Mouse (Mus musculus) midbrain, embryonic 10.5 days (tissue): ENCODE measurements around the gene Gm44965. TPM values are rescaled to one million over a fixed set of nuclear protein-coding genes. Genes with fewer than 3 reads are reported as not detected.
A peak's percentile ranks its signal among the peaks of the same experiment; 100 is the strongest.

Experiments
- DNase-seq: peaks from one replicate; pipeline ENCODE4 v3.0.0-alpha.2; 2017; ENCODE audit warnings: low spot score
- H3K27ac ChIP-seq: fragments of 300-500 bp; sonication (generic); replicated peaks from 2 replicates; pipeline ENCODE4 v1.5.1; 2016; ENCODE audit warnings: mild to moderate bottlenecking
- H3K27me3 ChIP-seq: fragments of 300-500 bp; sonication (generic); 2 replicates; pipeline ENCODE4 v1.6.1; 2016; ENCODE audit warnings: low read depth, mild to moderate bottlenecking; ENCODE audit not compliant: poor library complexity, severe bottlenecking
- H3K36me3 ChIP-seq: fragments of 300-500 bp; sonication (generic); 2 replicates; pipeline ENCODE4 v1.6.1; 2016; ENCODE audit warnings: mild to moderate bottlenecking, moderate library complexity
- H3K4me1 ChIP-seq: fragments of 300-500 bp; sonication (generic); 2 replicates; pipeline ENCODE4 v1.6.1; 2016
- H3K4me3 ChIP-seq: fragments of 300-500 bp; sonication (generic); 2 replicates; pipeline ENCODE4 v1.5.1; 2016; ENCODE audit warnings: mild to moderate bottlenecking, moderate library complexity
- H3K9me3 ChIP-seq: fragments of 300-500 bp; sonication (generic); replicated peaks from 2 replicates; pipeline ENCODE4 v1.6.1; 2016; ENCODE audit warnings: mild to moderate bottlenecking
- WGBS: fragments of 180-500 bp; shearing (Covaris S2); methylation state at CpG from one replicate; pipeline ENCODE4 v1.1.7; 2016; 5-methylcytosine and 5-hydroxymethylcytosine counted together
- polyA plus RNA-seq: library from polyadenylated mRNA; unstranded; fragments of >200 nt; fragmentation: Nextera tagmentation; extraction: Ambion mirVana; gene quantifications from 2 replicates; pipeline ENCODE4 v1.2.1, GENCODE M21; 2016

The Gm44965 gene
- polyA plus RNA-seq, result 0.39 and 0.50 TPM in 2 replicates

GRCm38 (mm10) chr6:48593158-48594042 is at the start of gene Gm44965, which contains the start of gene Repin1:
TSS of gene Gm44965 (plus strand) at chr6:48593941.
TSS of gene Repin1 (plus strand) at chr6:48593883.
- Histone ChIP-seq H3K27me3 (no peaks in the 10 kb centered on the region), H3K27ac (peak within 1 kb of the TSS; percentile 98), H3K36me3 (peaks cover 33% of the 10 kb centered on the region), H3K4me3 (peak within 1 kb of the TSS; percentile 94), H3K9me3 (peaks cover 21% of the 10 kb centered on the region), H3K4me1 (peaks cover 24% of the 10 kb centered on the region)
- 6% methylated on average over 45 of the region's 45 CpGs for WGBS
- peak; percentile 95 for DNase-seq

- no peaks in the 10 kb centered on the region for H3K9me3 ChIP-seq
- no peak for DNase-seq
- H3K27ac ChIP-seq, result no peak overlapping the region
- H3K27me3 ChIP-seq, result no peaks in the 10 kb centered on the region
- 85% methylated on average over 5 of the region's 5 CpGs for WGBS
- no peaks in the 10 kb centered on the region for H3K4me1 ChIP-seq
- H3K36me3 ChIP-seq, result peaks cover 23% of the 10 kb centered on the region
- no peak overlapping the region for H3K4me3 ChIP-seq
Measured at GRCm38 (mm10) chr6:48545251-48545650, 48.5 kb upstream of the Gm44965 start.

GRCm38 (mm10) chr6:48546271-48546670 is 47.5 kb upstream of the Gm44965 start:
- Histone ChIP-seq H3K36me3 (peaks cover 13% of the 10 kb centered on the region), H3K9me3 (no peaks in the 10 kb centered on the region), H3K27me3 (no peaks in the 10 kb centered on the region), H3K4me1 (no peaks in the 10 kb centered on the region), H3K27ac (no peak overlapping the region), H3K4me3 (no peak overlapping the region)
- WGBS, result 58% methylated on average over 1 of the region's 1 CpGs
- DNase-seq, result peak; percentile 44

DNA sequence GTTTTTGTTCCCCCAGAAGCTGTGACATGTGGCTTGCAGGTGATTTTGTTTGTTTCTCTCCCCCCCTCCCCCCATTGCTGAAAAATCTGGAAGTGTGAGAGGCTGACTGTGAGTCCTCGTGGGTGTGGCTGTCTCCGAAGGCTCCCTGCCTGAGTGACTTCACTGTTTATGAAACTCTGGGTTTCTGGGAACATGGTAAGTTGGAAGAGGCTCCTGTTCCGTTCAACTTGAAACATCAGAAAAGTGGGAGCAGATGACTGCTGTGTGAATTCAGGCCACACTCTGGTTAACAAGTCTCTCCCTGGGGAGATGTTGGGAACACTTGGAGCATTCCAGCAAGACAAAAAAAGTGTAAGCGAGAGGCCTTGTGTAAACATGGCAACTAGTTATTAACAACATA is 46.9 kb upstream of the Gm44965 start:
- Histone ChIP-seq H3K27me3 (no peaks in the 10 kb centered on the region), H3K9me3 (no peaks in the 10 kb centered on the region), H3K27ac (no peak overlapping the region), H3K4me3 (no peak overlapping the region), H3K4me1 (no peaks in the 10 kb centered on the region), H3K36me3 (peaks cover 7% of the 10 kb centered on the region)
- WGBS, result 78% methylated on average over 4 of the region's 4 CpGs
- no peak for DNase-seq

DNA sequence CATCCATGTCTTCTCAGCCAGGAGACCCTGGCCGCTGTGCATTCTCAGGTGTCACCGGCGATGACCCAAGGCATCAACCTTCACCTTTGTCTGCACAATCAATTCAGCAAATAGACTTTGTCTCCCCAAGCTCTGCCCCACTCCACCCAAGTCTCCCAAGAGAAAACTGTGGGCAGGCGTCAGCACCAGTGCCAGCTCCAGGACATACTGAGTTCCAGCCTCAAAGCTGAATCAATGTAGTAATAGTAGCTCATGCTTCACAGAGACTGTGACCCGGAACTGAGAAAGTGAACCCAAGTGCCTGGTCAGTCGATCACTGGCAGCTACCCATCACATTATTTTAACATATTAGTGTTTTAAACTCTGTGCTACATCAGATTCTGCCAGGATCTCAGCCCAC is 45.4 kb upstream of the Gm44965 start:
- Histone ChIP-seq H3K4me1 (no peaks in the 10 kb centered on the region), H3K27me3 (no peaks in the 10 kb centered on the region), H3K4me3 (no peak overlapping the region), H3K36me3 (no peaks in the 10 kb centered on the region), H3K27ac (no peak overlapping the region), H3K9me3 (no peaks in the 10 kb centered on the region)
- no peak for DNase-seq
- WGBS, result 89% methylated on average over 6 of the region's 6 CpGs

DNA sequence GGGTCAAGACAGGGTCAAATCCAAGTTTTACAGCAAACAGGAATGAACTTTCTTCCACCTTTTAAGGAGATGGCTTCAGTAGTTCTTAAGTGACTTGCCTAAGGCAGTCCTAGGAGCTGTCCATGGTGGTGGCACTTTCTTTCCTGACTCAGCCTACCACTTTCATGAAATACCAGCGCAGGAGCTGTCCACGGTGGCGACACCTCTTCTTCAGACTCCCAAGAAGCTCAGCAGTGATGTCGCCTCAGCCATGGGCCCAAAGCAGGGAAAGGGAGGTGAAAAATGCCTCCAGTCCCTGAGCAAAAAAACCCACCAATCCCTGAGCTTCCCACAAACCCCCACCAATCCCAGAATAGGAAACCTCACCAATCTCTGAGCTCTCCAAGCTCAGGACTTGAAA is 40.8 kb upstream of the Gm44965 start:
- Histone ChIP-seq H3K27ac (no peak overlapping the region), H3K36me3 (peaks cover 13% of the 10 kb centered on the region), H3K9me3 (no peaks in the 10 kb centered on the region), H3K4me3 (no peak overlapping the region), H3K27me3 (no peaks in the 10 kb centered on the region), H3K4me1 (peaks cover 21% of the 10 kb centered on the region)
- WGBS, result 65% methylated on average over 4 of the region's 4 CpGs
- no peak for DNase-seq

DNA sequence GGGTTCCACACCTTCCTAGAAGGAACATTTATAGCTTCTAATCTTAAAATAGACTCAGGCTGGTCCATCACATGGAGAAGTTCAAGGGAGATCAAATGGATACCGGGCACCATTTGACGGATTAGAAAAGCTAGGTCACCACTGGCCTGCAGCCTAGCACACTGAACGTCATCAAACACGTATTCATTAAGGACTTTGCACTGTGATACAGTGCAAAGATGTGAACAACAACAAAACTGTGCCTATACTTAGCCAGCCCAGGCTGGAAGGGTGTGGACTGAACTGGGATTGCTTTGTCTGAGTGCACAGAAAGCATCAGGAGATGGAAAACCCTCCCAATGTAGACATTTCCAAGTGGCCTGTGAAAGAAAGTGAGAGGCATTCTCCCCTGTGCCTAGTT is 39.9 kb upstream of the Gm44965 start:
- peaks cover 19% of the 10 kb centered on the region for H3K36me3 ChIP-seq
- H3K9me3 ChIP-seq, result no peaks in the 10 kb centered on the region
- H3K27me3 ChIP-seq, result no peaks in the 10 kb centered on the region
- peak overlapping the region; percentile 92 for H3K27ac ChIP-seq
- 87% methylated on average over 4 of the region's 4 CpGs for WGBS
- H3K4me1 ChIP-seq, result peaks cover 21% of the 10 kb centered on the region
- DNase-seq, result no peak
- H3K4me3 ChIP-seq, result peak overlapping the region; percentile 63

DNA sequence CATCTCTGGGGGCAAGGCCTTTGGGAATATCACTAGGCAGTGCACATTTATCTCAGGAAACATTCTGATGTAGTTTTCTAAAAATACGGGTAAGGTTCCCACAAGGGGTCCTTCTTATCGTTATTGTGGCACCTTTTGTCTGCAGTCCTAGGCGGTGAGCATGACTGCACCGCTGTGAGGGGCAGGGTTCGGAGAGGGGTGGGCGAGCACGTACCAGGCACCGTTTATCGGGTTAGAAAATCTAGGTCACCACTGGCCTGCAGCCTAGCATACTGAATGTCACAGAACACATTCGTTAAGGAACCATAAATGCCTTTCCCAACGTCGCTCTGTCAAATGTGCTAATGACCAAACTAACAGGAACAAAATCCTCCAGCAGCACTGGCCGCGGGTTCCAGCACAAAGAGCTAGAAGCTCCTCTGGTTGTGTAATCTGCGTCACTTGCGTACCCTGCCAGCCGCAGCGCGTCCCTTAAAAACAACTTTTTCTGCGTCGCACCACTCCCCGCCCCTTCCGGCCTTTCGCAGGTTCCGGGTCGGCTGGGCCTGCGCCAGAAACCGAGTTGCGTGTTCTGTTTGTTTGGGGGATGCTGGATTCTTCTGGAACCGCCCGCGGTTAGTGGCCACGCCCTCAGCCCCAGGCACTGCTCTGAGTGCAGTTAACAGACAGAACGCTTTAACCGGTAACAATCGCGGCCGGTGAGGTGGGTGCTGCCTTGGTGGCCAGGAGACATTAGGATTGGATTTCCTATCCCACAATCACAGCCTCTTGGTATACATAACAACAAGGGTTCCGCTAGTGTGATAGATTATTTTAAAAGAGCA is 39.2 kb upstream of the Gm44965 start, which contains the start of gene Lrrc61:
TSS of gene Lrrc61 (plus strand) at position 517 of the 824 bp plus-strand sequence.
- under 1% methylated on average over 39 of the region's 39 CpGs for WGBS
- Histone ChIP-seq H3K9me3 (no peaks in the 10 kb centered on the region), H3K4me1 (peaks cover 21% of the 10 kb centered on the region), H3K27me3 (no peaks in the 10 kb centered on the region), H3K4me3 (peak within 1 kb of the TSS; percentile 63), H3K36me3 (peaks cover 25% of the 10 kb centered on the region), H3K27ac (peak within 1 kb of the TSS; percentile 92)
- DNase-seq, result peak; percentile 93

DNA sequence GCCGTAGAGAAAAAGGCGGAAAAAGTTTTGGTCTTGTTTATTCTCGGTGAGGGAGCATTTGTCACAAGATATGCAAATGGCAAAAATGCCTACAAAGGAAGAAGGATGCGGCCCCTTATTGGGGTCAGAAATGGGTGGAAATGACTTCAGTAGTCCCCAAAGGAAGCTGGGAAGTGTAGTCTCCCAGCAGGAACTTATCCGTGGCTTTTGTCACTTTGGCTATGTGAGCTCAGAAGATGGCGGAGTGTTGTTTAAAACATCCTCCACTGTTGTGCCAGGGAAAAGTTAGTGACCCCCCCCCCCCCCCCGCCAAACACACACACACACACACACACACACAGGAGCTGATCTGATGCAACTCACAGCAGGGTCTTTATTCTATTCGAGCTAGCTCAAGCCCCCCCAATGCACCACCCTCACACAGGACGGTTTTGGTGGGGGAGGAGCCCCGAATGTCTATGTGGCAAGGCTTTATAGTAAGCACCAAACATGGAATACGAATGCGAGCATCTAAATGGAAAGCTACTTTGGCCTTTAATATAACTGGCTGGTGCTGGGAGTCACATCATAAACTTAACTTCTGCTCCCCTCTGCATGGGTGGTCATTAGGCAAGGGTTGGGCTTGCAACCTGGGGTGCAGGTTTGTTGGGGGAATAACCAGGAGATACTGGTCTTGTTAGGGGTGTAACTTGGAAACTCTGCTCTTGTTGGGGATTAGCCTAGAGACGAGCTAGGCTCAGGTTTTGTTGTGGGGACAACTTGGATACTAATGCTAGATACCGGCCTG is 38.4 kb upstream of the Gm44965 start:
- WGBS, result 31% methylated on average over 13 of the region's 14 CpGs
- no peaks in the 10 kb centered on the region for H3K9me3 ChIP-seq
- H3K36me3 ChIP-seq, result peaks cover 27% of the 10 kb centered on the region
- H3K4me1 ChIP-seq, result peaks cover 21% of the 10 kb centered on the region
- H3K4me3 ChIP-seq, result peak overlapping the region; percentile 63
- DNase-seq, result peak; percentile 66
- H3K27me3 ChIP-seq, result no peaks in the 10 kb centered on the region
- H3K27ac ChIP-seq, result peak overlapping the region; percentile 92

GRCm38 (mm10) chr6:48555956-48556355 is 37.8 kb upstream of the Gm44965 start:
- Histone ChIP-seq H3K4me1 (peaks cover 21% of the 10 kb centered on the region), H3K9me3 (no peaks in the 10 kb centered on the region), H3K27me3 (no peaks in the 10 kb centered on the region), H3K36me3 (peaks cover 30% of the 10 kb centered on the region), H3K4me3 (peak overlapping the region; percentile 63), H3K27ac (peak overlapping the region; percentile 92)
- no peak for DNase-seq
- WGBS, result 88% methylated on average over 3 of the region's 3 CpGs

GRCm38 (mm10) chr6:48565693-48566310 is 27.9 kb upstream of the Gm44965 start:
- 94% methylated on average over 4 of the region's 4 CpGs for WGBS
- H3K4me1 ChIP-seq, result no peaks in the 10 kb centered on the region
- no peak overlapping the region for H3K27ac ChIP-seq
- H3K27me3 ChIP-seq, result no peaks in the 10 kb centered on the region
- H3K9me3 ChIP-seq, result no peaks in the 10 kb centered on the region
- H3K4me3 ChIP-seq, result no peak overlapping the region
- H3K36me3 ChIP-seq, result peaks cover 72% of the 10 kb centered on the region
- no peak for DNase-seq

GRCm38 (mm10) chr6:48566312-48566711 is 27.4 kb upstream of the Gm44965 start:
- Histone ChIP-seq H3K4me3 (no peak overlapping the region), H3K4me1 (no peaks in the 10 kb centered on the region), H3K9me3 (no peaks in the 10 kb centered on the region), H3K27ac (no peak overlapping the region), H3K36me3 (peaks cover 69% of the 10 kb centered on the region), H3K27me3 (no peaks in the 10 kb centered on the region)
- WGBS, result 95% methylated on average over 5 of the region's 5 CpGs
- no peak for DNase-seq
